Mouse (Mus musculus): Measurements from ENCODE around the gene Olfr465-ps1. TPM values are rescaled to one million over a fixed set of nuclear protein-coding genes. Genes with fewer than 3 reads are reported as not detected.

The Olfr465-ps1 gene
- not detected for polyA plus RNA-seq (2017; shearing (Covaris generic))

DNA sequence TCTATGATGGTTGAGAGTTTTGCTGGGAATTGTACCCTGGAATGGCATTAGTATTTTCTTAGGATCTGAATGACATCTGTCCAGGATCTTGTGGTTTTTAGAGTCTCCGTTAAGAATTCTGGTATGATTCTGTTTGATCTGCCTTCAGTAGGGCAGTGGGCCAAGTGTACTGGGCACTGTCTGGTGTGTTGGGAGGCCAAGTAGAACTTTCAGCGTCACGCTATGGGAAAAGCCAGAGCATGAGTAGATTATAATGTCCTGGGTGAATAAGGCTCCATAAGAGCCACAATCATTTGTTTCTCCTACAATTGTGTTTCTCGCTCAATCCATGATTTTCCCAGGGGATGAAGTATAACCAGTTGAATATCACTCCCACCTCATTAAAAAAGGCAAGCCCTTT lies at the start of gene Olfr465-ps1:
Gene Olfr465-ps1, plus strand, starts transcription at position 301 of the 400 bp plus-strand sequence.

DNA sequence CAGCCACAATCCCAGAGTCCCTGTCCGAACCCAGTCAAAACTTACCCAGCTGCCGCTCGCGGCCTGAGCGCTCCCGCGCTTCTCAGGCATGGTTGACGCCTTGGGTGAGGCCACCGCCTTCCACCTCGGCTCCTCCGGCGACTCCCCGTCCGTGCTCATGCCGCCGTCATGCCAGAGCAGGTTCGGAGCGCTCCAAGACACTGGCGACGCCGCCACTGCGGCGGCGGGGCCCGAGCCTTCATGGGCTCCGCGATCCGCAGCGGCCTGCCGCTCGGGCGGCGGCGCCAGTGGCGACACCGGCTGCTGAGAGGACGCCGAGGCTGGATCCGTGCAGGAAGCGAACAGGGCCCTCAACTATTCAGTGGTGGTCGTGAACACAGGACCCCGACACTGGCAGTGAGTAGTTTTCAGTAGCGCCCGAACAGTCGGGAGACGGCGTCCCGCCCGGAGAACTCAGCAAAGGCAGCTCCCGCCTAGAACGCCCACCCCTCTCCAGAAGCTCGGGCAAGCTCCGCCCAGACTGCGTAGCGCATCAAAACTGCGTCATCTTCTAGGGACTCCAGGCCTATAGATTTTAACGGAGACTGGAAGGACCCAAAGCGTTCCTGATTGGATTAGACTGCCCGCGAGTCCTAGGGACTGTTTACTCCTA lies 25.3 kb upstream of the Olfr465-ps1 start, which contains the start of gene Mfsd14b:
Gene Mfsd14b, minus strand, starts transcription at position 517 of the 652 bp plus-strand sequence.

GRCm38 (mm10) chr13:65149940-65150339 lies 12.1 kb downstream of the Olfr465-ps1 start, which contains the start of gene Olfr466:
Gene Olfr466 (plus strand): TSS chr13:65150240.

Other genes with a start within 250 kb of the Olfr465-ps1 start
- not detected for gene Cntnap3, start 234.1 kb upstream of the Olfr465-ps1 start, polyA plus RNA-seq (2017; shearing (Covaris generic))
- gene Spata31, start 220.7 kb upstream of the Olfr465-ps1 start, polyA plus RNA-seq (2017; shearing (Covaris generic)): not detected
- not detected for gene Spata31d1c, start 105.0 kb upstream of the Olfr465-ps1 start, polyA plus RNA-seq (2017; shearing (Covaris generic))
- not detected for gene Prss47, start 85.3 kb upstream of the Olfr465-ps1 start, polyA plus RNA-seq (2017; shearing (Covaris generic))
- 10 to 100 TPM; 50.7 to 72.8 TPM for gene Mfsd14b, start 25.1 kb upstream of the Olfr465-ps1 start, polyA plus RNA-seq (2017; shearing (Covaris generic))
- gene Olfr466, start 12.2 kb downstream of the Olfr465-ps1 start, polyA plus RNA-seq (2017; shearing (Covaris generic)): under 1 TPM in 1 of 2 experiments, not detected in 1; 0.06 TPM
- gene Nlrp4f, start 67.9 kb downstream of the Olfr465-ps1 start, polyA plus RNA-seq (2017; shearing (Covaris generic)): not detected
- not detected for gene Gm10775, start 121.5 kb downstream of the Olfr465-ps1 start, polyA plus RNA-seq (2017; shearing (Covaris generic))
- gene Zfp369, start 140.7 kb downstream of the Olfr465-ps1 start, polyA plus RNA-seq (2017; shearing (Covaris generic)): 10 to 100 TPM; 12.7 to 15.1 TPM